Mouse (Mus musculus) heart, postnatal 25 days (tissue): ENCODE data around the gene Stk32b. TPM values are rescaled to one million over a fixed set of nuclear protein-coding genes. Genes with fewer than 3 reads are reported as not detected.

Experiments
- total RNA-seq, 2 experiments: library from RNA; stranded (reverse); gene quantifications; 2 replicates each; pipeline ENCODE4 v1.2.3; 2021

Gene Stk32b
- total RNA-seq, 2 experiments from 2014 or later: 0.22 to 0.29 TPM

Other genes starting within 250 kb of the Stk32b start
- 10 to 100 TPM; 23.7 to 27.8 TPM for gene Cytl1, start 18.3 kb upstream of the Stk32b start, total RNA-seq
- 1 to 10 TPM; 4.0 to 5.1 TPM for gene Msx1, start 107.4 kb upstream of the Stk32b start, total RNA-seq